Mouse (Mus musculus) heart, adult 18-20 months (tissue): ENCODE measurements at regions not wholly inside any gene's neighbourhood (a gene's known extent, or its start where the extent isn't known, plus 50 kb on each side); places are given as distances from the start of the nearest gene placed in this dataset.

Experiments
- DNase-seq, 2 experiments: peaks; one replicate each; pipeline ENCODE4 v3.0.0; 2021 to 2022; ENCODE audit warnings: mixed read lengths in 1 of 2

GRCm38 (mm10) chr15:74461935-74462334 lies 174.2 kb downstream of the Mroh4 start:
- DNase-seq, result no peak

- no peak for DNase-seq
These were observed 176.7 kb downstream of the Mroh4 start for GRCm38 (mm10) chr15:74459345-74459975.

GRCm38 (mm10) chr15:74458940-74459339 lies 177.2 kb downstream of the Mroh4 start:
- no peak for DNase-seq

- no peak for DNase-seq
These were observed 178.2 kb downstream of the Mroh4 start for GRCm38 (mm10) chr15:74457965-74458364.

- DNase-seq, result peak; percentile 13 to 42
These were observed 179.5 kb downstream of the Mroh4 start for GRCm38 (mm10) chr15:74456675-74457040.

- DNase-seq, result peak; percentile 37 to 64
These were observed 180.1 kb downstream of the Mroh4 start for GRCm38 (mm10) chr15:74455921-74456674.

- no peak for DNase-seq
These were observed 181.6 kb downstream of the Mroh4 start for GRCm38 (mm10) chr15:74454543-74454942.

GRCm38 (mm10) chr15:74453810-74454209 lies 182.3 kb downstream of the Mroh4 start:
- no peak for DNase-seq

GRCm38 (mm10) chr15:74452426-74452825 lies 183.7 kb downstream of the Mroh4 start:
- no peak for DNase-seq

- no peak for DNase-seq
These were observed 194.3 kb downstream of the Mroh4 start for GRCm38 (mm10) chr15:74441889-74442288.

- no peak for DNase-seq
These were observed 209.2 kb downstream of the Mroh4 start for GRCm38 (mm10) chr15:74426989-74427388.

- no peak for DNase-seq
These were observed 213.2 kb downstream of the Mroh4 start for GRCm38 (mm10) chr15:74423001-74423400.

- DNase-seq, result peak in 1 of 2 experiments; percentile 28
These were observed 215.6 kb downstream of the Mroh4 start for GRCm38 (mm10) chr15:74420550-74420949.

- no peak for DNase-seq
These were observed 217.5 kb downstream of the Mroh4 start for GRCm38 (mm10) chr15:74418635-74419034.

GRCm38 (mm10) chr15:74413217-74413616 lies 222.9 kb downstream of the Mroh4 start:
- no peak for DNase-seq

- DNase-seq, result no peak
These were observed 223.9 kb downstream of the Mroh4 start for GRCm38 (mm10) chr15:74412261-74412660.

- DNase-seq, result peak; percentile 15 to 49
These were observed 225.1 kb downstream of the Mroh4 start for GRCm38 (mm10) chr15:74411097-74411496.

GRCm38 (mm10) chr15:74404866-74405265 lies 231.3 kb downstream of the Mroh4 start:
- no peak for DNase-seq

- no peak for DNase-seq
These were observed 234.9 kb downstream of the Mroh4 start for GRCm38 (mm10) chr15:74401275-74401674.

- DNase-seq, result no peak
These were observed 240.1 kb downstream of the Mroh4 start for GRCm38 (mm10) chr15:74396029-74396428.

- no peak for DNase-seq
These were observed 248.6 kb downstream of the Mroh4 start for GRCm38 (mm10) chr15:74387533-74387932.

- DNase-seq, result peak; percentile 5 to 47
These were observed 253.6 kb downstream of the Mroh4 start for GRCm38 (mm10) chr15:74382556-74382955.

- DNase-seq, result no peak
These were observed 256.8 kb downstream of the Mroh4 start for GRCm38 (mm10) chr15:74379366-74379765.

GRCm38 (mm10) chr15:74369461-74369860 lies 266.7 kb downstream of the Mroh4 start:
- DNase-seq, result no peak
